Mouse (Mus musculus): ENCODE data around the gene Kcmf1. TPM values are rescaled to one million over a fixed set of nuclear protein-coding genes. Genes with fewer than 3 reads are reported as not detected.
"Not testable (repeated sequence)": the region's sequence is repeated elsewhere in the genome, so short reads cannot be mapped to it uniquely, and the experiment has no call there.

Gene Kcmf1
- polyA plus RNA-seq, 1 experiment from 2014 or later, result 25.0 TPM

DNA sequence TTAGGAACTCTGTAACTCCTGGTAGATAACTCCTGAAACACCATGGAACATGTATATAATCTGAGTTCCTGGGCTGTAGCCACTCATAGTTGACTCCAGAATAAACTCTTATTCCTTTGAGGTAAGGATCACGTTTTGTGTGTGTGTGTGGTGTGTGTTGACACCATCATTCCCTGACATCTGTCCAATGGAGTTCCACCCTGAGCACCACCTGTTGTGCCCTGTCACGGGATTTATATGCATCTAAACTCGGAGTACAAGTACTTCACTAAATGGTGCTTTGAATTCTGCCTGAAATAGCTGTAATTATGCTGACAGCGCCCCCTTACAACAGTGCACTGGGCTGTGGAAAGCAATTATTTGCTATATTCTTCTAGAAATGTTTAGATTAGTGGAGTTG lies 65.3 kb downstream of the Kcmf1 start:
- Histone ChIP-seq H3K27ac (ENCODE audit: low read length) (no peak overlapping the region), H3K9ac (ENCODE audit: low read length) (no peak overlapping the region), H3K27me3 (ENCODE audit: control insufficient read depth, insufficient read depth, low read length) (no peaks in the 10 kb centered on the region), H3K4me2 (ENCODE audit: low read depth, low read length) (no peak overlapping the region), H3K4me1 (ENCODE audit: control insufficient read depth, insufficient read depth, low read length) (no peaks in the 10 kb centered on the region), H3K9me3 (replicated peaks; ENCODE audit: control insufficient read depth, low read length) (no peaks in the 10 kb centered on the region), H3K4me3 (replicated peaks; ENCODE audit: low read length) (no peak overlapping the region), H3K36me3 (ENCODE audit: control insufficient read depth, insufficient read depth, low read length) (no peaks in the 10 kb centered on the region)
- WGBS, result 62% methylated on average over 4 of the region's 4 CpGs
- no peak for ATAC-seq (ENCODE audit: insufficient read depth, low FRiP score)

DNA sequence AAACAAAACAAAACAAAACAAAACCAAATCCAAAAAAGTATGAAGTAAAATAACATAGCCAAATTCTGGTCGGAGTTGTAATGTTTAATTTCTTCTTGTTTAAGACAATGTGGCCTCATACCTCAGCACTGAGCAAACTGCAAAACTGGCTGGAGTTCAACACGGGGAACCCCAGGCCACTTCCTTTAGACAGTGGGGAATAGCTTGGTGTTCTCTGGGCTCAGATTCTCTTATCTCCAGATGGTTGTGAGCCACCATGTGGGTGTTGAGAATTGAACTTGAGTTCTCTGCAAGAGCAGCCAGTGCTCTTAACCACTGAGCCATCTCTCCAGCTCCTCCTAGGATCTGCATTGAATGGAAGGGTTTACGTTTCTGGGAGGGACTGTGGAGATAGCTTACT lies 67.9 kb downstream of the Kcmf1 start:
- WGBS, result 43% methylated on average over 3 of the region's 3 CpGs
- Histone ChIP-seq H3K36me3 (ENCODE audit: control insufficient read depth, insufficient read depth, low read length) (no peaks in the 10 kb centered on the region), H3K9me3 (replicated peaks; ENCODE audit: control insufficient read depth, low read length) (no peaks in the 10 kb centered on the region), H3K4me1 (ENCODE audit: control insufficient read depth, insufficient read depth, low read length) (no peaks in the 10 kb centered on the region), H3K9ac (ENCODE audit: low read length) (no peak overlapping the region), H3K4me3 (replicated peaks; ENCODE audit: low read length) (no peak overlapping the region), H3K27ac (ENCODE audit: low read length) (no peak overlapping the region), H3K4me2 (ENCODE audit: low read depth, low read length) (no peak overlapping the region), H3K27me3 (ENCODE audit: control insufficient read depth, insufficient read depth, low read length) (no peaks in the 10 kb centered on the region)
- ATAC-seq (ENCODE audit: insufficient read depth, low FRiP score), result no peak

DNA sequence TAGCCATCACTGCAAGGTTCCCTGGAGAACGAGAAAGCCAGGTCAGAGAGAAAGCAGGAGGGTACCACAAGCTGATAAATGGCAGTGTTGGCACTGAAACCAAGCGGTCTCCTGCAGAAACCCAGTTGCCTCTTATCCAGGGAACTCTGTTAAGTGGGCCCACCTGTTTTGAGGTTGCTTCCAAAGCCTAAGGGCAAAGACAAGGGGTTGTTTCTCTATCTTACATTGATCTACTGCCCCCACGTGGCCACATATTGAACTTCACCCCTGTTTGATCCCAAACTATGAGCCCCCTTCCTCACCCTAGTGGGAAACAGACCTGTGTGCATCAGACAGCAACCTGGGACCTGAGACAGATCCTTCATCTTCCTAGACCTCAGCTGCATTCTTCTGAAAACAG lies 68.5 kb downstream of the Kcmf1 start:
- Histone ChIP-seq H3K4me3 (replicated peaks; ENCODE audit: low read length) (no peak overlapping the region), H3K4me1 (ENCODE audit: control insufficient read depth, insufficient read depth, low read length) (no peaks in the 10 kb centered on the region), H3K9ac (ENCODE audit: low read length) (no peak overlapping the region), H3K36me3 (ENCODE audit: control insufficient read depth, insufficient read depth, low read length) (no peaks in the 10 kb centered on the region), H3K9me3 (replicated peaks; ENCODE audit: control insufficient read depth, low read length) (no peaks in the 10 kb centered on the region), H3K27ac (ENCODE audit: low read length) (no peak overlapping the region), H3K27me3 (ENCODE audit: control insufficient read depth, insufficient read depth, low read length) (no peaks in the 10 kb centered on the region), H3K4me2 (ENCODE audit: low read depth, low read length) (no peak overlapping the region)
- WGBS, result 14% methylated on average over 3 of the region's 3 CpGs
- peak; percentile 14; the same call in 1 of the 2 replicates for ATAC-seq (ENCODE audit: insufficient read depth, low FRiP score)

DNA sequence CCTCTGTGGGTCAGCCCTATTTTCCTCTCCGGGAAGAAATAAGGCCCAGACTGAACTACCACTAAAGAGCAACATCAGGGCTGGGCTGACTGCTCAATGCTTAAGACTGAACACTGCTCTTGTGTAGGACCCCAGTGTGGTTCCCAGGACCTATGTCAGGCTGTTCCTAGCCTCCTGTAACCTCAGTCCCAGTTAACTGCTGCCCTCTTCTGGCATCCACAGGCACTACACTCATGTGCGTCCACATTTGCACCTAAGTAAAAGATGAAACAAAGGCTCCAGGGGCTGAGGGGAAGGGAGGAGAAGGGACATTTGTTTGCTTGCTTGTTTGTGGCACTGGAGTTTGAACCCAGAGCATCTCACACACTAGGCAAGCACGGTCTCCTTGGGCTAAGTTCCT lies 70.9 kb downstream of the Kcmf1 start:
- H3K9me3 ChIP-seq (replicated peaks; ENCODE audit: control insufficient read depth, low read length), result no peaks in the 10 kb centered on the region
- ATAC-seq (ENCODE audit: insufficient read depth, low FRiP score), result no peak
- 82% methylated on average over 3 of the region's 3 CpGs for WGBS
- H3K4me1 ChIP-seq (ENCODE audit: control insufficient read depth, insufficient read depth, low read length), result 0 out of 2 replicates have a peak, but pooled peaks cover 7% of the 10 kb centered on the region
- no peak overlapping the region for H3K9ac ChIP-seq (ENCODE audit: low read length)
- no peak overlapping the region for H3K27ac ChIP-seq (ENCODE audit: low read length)
- no peak overlapping the region for H3K4me3 ChIP-seq (replicated peaks; ENCODE audit: low read length)
- H3K27me3 ChIP-seq (ENCODE audit: control insufficient read depth, insufficient read depth, low read length), result no peaks in the 10 kb centered on the region; the same call in 1 of the 2 replicates
- H3K4me2 ChIP-seq (ENCODE audit: low read depth, low read length), result no peak overlapping the region
- no peaks in the 10 kb centered on the region for H3K36me3 ChIP-seq (ENCODE audit: control insufficient read depth, insufficient read depth, low read length)

DNA sequence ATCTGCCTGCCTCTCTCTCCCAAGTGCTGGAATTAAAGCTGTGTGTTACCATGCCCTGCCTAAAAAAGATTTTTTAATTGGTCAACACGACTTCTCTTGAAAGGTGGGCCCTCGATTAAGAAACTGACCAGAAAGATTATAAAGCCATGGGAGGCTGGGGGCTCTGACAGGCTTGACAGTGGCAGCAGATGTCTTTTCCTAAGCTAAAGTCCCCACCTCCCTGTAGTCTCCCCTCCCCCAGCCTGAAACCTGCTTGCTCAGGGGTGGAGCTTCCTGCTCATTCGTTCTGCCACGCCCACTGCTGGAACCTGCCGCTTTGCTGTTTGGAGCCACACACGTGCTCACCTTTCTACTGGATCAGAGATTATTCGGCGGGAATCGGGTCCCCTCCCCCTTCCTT lies 71.7 kb downstream of the Kcmf1 start:
- not testable (repeated sequence) for H3K27ac ChIP-seq (ENCODE audit: low read length); H3K9ac ChIP-seq (ENCODE audit: low read length); H3K9me3 ChIP-seq (replicated peaks; ENCODE audit: control insufficient read depth, low read length); H3K4me1 ChIP-seq (ENCODE audit: control insufficient read depth, insufficient read depth, low read length); H3K4me3 ChIP-seq (replicated peaks; ENCODE audit: low read length); H3K36me3 ChIP-seq (ENCODE audit: control insufficient read depth, insufficient read depth, low read length); H3K27me3 ChIP-seq (ENCODE audit: control insufficient read depth, insufficient read depth, low read length); ATAC-seq (ENCODE audit: insufficient read depth, low FRiP score); H3K4me2 ChIP-seq (ENCODE audit: low read depth, low read length)
- WGBS, result 6% methylated on average over 9 of the region's 9 CpGs

DNA sequence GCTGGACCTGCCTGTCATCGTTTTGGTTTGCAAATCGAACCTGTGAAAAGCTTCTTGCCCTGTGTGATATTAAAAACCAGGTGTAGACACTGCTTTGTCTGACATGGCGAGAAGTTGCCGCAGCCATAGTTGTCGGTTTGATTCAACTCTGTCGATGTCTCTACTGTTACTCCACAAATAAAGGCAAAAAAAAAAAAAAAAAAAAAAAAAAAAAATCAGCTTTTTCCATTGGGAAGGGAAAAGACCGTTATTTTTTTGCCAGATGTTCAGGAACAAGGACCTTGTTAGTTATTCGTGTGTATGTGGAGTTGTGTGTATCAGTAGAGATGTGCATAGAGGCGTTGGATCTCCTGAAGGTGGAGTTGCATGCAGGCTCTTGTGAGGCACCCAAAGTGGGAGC lies 74.0 kb downstream of the Kcmf1 start:
- Histone ChIP-seq H3K4me3 (replicated peaks; ENCODE audit: low read length) (no peak overlapping the region), H3K4me2 (ENCODE audit: low read depth, low read length) (no peak overlapping the region), H3K27me3 (ENCODE audit: control insufficient read depth, insufficient read depth, low read length) (no peaks in the 10 kb centered on the region; the same call in 1 of the 2 replicates), H3K9me3 (replicated peaks; ENCODE audit: control insufficient read depth, low read length) (no peaks in the 10 kb centered on the region), H3K36me3 (ENCODE audit: control insufficient read depth, insufficient read depth, low read length) (no peaks in the 10 kb centered on the region), H3K4me1 (ENCODE audit: control insufficient read depth, insufficient read depth, low read length) (0 out of 2 replicates have a peak, but pooled peaks cover 7% of the 10 kb centered on the region), H3K27ac (ENCODE audit: low read length) (no peak overlapping the region), H3K9ac (ENCODE audit: low read length) (no peak overlapping the region)
- 56% methylated on average over 9 of the region's 9 CpGs for WGBS
- ATAC-seq (ENCODE audit: insufficient read depth, low FRiP score), result no peak

DNA sequence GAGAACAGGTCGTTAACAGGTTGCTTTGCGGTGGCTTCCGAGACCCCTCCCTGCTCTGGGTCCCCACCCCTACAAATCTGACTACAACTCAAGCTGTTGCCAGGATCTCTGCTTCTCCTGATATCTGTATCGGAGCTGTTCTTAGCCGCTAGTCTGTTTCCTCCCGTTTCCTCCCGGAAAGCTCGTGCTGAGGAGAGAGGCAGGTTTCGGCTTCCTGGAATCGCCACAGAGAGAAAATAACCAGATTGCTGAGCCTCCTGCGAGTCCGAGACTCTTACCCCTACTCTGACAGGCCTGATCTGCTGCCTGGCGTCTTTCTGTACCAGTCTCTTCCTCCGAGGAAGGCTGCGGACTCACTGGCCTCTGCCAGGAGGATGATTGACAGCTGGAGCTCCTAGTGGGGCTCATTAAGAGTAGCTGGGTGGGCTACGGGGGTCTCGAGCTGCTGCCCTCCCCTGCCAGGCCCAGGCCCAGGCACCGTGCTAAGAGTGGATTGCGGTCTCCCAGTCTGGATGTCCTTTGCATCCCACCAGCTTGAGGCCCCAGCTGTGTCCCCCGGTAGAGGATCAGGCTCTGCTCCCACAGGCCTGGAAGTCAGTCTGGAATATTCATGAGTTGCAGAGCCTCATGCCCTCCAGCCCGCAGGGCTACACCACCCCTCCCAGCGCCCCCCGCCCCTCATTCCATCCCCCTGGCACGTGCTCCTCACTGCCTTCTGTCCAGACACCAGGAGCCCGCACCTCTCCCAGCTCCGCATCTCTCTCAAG lies 74.6 kb downstream of the Kcmf1 start:
- H3K4me3 ChIP-seq (replicated peaks; ENCODE audit: low read length), result peak overlapping the region; percentile 31
- H3K27me3 ChIP-seq (ENCODE audit: control insufficient read depth, insufficient read depth, low read length), result no peaks in the 10 kb centered on the region; the same call in 1 of the 2 replicates
- no peaks in the 10 kb centered on the region for H3K36me3 ChIP-seq (ENCODE audit: control insufficient read depth, insufficient read depth, low read length)
- H3K27ac ChIP-seq (ENCODE audit: low read length), result no peak overlapping the region
- no peaks in the 10 kb centered on the region for H3K9me3 ChIP-seq (replicated peaks; ENCODE audit: control insufficient read depth, low read length)
- ATAC-seq (ENCODE audit: insufficient read depth, low FRiP score), result no peak
- H3K4me2 ChIP-seq (ENCODE audit: low read depth, low read length), result peak overlapping the region; percentile 55
- WGBS, result 15% methylated on average over 26 of the region's 26 CpGs
- 0 out of 2 replicates have a peak, but pooled peaks cover 7% of the 10 kb centered on the region for H3K4me1 ChIP-seq (ENCODE audit: control insufficient read depth, insufficient read depth, low read length)
- peak overlapping the region; percentile 65 for H3K9ac ChIP-seq (ENCODE audit: low read length)

DNA sequence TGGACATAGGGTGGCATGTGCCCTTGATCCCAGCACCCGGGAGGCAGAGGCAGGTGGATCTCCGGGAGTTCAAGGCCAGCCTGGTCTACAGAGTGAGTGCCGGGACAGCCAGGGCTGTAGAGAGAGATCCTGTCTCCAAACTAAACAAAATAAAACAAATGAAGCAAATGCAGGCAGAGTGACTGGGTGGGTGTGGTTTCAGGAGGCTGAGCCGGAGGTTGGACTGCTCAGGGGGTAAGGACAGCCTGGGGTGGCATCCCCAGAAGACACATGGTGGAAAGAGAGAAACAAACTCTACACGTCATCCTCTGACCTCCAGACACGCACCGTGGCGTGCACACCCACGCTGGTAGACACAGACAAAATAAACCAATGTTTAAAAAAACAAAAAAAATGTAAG lies 86.3 kb downstream of the Kcmf1 start:
- no peak overlapping the region for H3K9ac ChIP-seq (ENCODE audit: low read length)
- no peak for ATAC-seq (ENCODE audit: insufficient read depth, low FRiP score)
- 61% methylated on average over 9 of the region's 9 CpGs for WGBS

DNA sequence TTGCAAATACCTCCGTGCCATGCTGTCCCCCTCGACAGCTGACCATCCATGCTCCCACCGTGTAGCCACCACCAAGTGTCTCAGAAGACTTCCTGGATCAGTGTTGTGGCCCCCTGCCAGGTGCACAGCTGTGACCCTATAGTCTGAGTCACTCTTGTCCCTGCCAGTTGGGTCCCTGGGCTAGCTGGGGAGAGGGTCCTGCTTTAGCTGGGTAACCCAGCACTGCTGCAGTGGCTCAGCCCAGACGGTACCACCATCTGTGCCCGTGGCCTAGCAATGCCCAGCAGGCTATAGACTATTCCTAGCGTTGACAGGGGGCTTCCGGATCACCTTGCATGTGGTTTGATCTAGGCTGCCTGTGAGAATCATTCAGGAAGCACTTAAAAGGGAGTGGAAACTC lies 89.5 kb downstream of the Kcmf1 start:
- Histone ChIP-seq H3K27ac (ENCODE audit: low read length) (no peak overlapping the region), H3K4me2 (ENCODE audit: low read depth, low read length) (no peak overlapping the region), H3K4me1 (ENCODE audit: control insufficient read depth, insufficient read depth, low read length) (no peaks in the 10 kb centered on the region; the same call in 1 of the 2 replicates), H3K9ac (ENCODE audit: low read length) (no peak overlapping the region), H3K27me3 (ENCODE audit: control insufficient read depth, insufficient read depth, low read length) (no peaks in the 10 kb centered on the region), H3K36me3 (ENCODE audit: control insufficient read depth, insufficient read depth, low read length) (no peaks in the 10 kb centered on the region), H3K9me3 (replicated peaks; ENCODE audit: control insufficient read depth, low read length) (no peaks in the 10 kb centered on the region), H3K4me3 (replicated peaks; ENCODE audit: low read length) (no peak overlapping the region)
- WGBS, result 68% methylated on average over 7 of the region's 7 CpGs
- no peak for ATAC-seq (ENCODE audit: insufficient read depth, low FRiP score)

More for the DNA sequence above, 86.3 kb downstream of the Kcmf1 start:
- Histone ChIP-seq H3K9me3 (replicated peaks; ENCODE audit: control insufficient read depth, low read length) (no peaks in the 10 kb centered on the region), H3K4me3 (replicated peaks; ENCODE audit: low read length) (no peak overlapping the region), H3K36me3 (ENCODE audit: control insufficient read depth, insufficient read depth, low read length) (no peaks in the 10 kb centered on the region), H3K4me1 (ENCODE audit: control insufficient read depth, insufficient read depth, low read length) (no peaks in the 10 kb centered on the region), H3K27me3 (ENCODE audit: control insufficient read depth, insufficient read depth, low read length) (no peaks in the 10 kb centered on the region), H3K4me2 (ENCODE audit: low read depth, low read length) (no peak overlapping the region), H3K27ac (ENCODE audit: low read length) (no peak overlapping the region)
